Mouse (Mus musculus) megakaryocyte-erythroid progenitor cell, adult 5-6 weeks (primary cell): ENCODE results near the gene Spock2. TPM values are rescaled to one million over a fixed set of nuclear protein-coding genes. Genes with fewer than 3 reads are reported as not detected.
"Not testable (repeated sequence)": the region's sequence is repeated elsewhere in the genome, so short reads cannot be mapped to it uniquely, and the experiment has no call there.

ENCODE experiments used
- ATAC-seq: replicated peaks from 2 replicates; pipeline ENCODE4 v1.8.0; 2016; ENCODE audit warnings: mild to moderate bottlenecking, inconsistent platforms; ENCODE audit not compliant: severe bottlenecking, poor library complexity, low FRiP score, low TSS enrichment
- total RNA-seq, 2 experiments: library from RNA; stranded (forward) in 1 of 2; stranded (reverse) in 1 of 2; fragments of 200-1000, 215-1000 nt in 1 of 2; fragments of >200 nt in 1 of 2; fragmentation: Nextera tagmentation in 1 of 2; gene quantifications; 2 replicates each; pipeline ENCODE4 v1.2.3; 2014 to 2017

Gene Spock2
- total RNA-seq, 2 experiments from 2014 or later: 0.11 to 0.33 TPM

DNA sequence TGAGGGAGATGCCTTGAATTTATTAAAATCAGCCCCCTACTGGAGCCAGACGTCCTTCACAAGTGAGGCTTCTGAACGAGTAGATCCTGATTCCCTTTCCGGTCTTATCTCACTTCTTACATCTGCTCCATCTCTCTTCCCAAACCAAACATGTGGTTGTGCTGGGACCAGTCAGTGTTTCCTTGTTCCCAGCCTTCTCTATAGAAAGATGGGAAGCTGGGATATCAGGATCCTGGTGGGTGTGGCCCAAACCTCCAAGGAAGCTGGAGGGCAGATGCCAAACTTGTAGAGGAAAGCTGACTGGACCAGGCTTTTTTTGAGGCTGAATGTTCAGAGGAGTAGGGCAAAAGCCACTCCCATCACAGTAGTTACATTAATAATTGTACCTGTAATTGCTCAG, 68.5 kb downstream of the Spock2 start:
- ATAC-seq: no peak

DNA sequence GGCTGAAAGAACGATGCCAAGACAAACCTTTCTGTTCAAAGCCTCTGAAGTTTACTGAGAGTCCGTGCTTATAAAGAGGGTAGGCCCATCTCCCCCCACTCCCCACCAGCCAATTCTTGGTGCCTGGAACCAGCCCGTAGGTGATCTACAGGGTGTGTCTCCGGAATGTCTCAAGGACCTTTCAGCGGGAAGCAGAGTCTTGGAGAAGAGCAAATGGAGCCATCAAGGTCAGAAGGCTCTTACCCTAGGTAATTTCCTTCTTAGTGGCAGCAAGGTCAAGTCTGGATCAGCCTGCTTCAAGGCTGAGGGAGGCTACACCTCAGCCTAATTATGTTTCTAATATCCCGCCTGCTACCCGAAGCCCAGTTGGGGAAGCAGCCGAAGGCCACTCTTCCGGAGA, 69.3 kb downstream of the Spock2 start:
- not testable (repeated sequence) for ATAC-seq

Other genes starting within 250 kb of the Spock2 start
- gene Dnajb12, start 226.7 kb upstream of the Spock2 start, total RNA-seq (2014; fragmentation: Nextera tagmentation): 27.1 and 35.8 TPM in 2 replicates
- gene Dnajb12, start 226.7 kb upstream of the Spock2 start, total RNA-seq (2017): 15.1 and 27.7 TPM in 2 replicates
- 2.0 and 3.0 TPM in 2 replicates for gene Ddit4, start 154.4 kb upstream of the Spock2 start, total RNA-seq (2014; fragmentation: Nextera tagmentation)
- 2.0 and 4.4 TPM in 2 replicates for gene Ddit4, start 154.4 kb upstream of the Spock2 start, total RNA-seq (2017)
- 30.8 and 36.1 TPM in 2 replicates for gene Ascc1, start 103.4 kb upstream of the Spock2 start, total RNA-seq (2014; fragmentation: Nextera tagmentation)
- 34.3 and 34.7 TPM in 2 replicates for gene Ascc1, start 103.4 kb upstream of the Spock2 start, total RNA-seq (2017)
- 59.5 and 72.3 TPM in 2 replicates for gene Anapc16, start 103.1 kb upstream of the Spock2 start, total RNA-seq (2014; fragmentation: Nextera tagmentation)
- 42.1 and 43.2 TPM in 2 replicates for gene Anapc16, start 103.1 kb upstream of the Spock2 start, total RNA-seq (2017)
- 0.40 and 5.4 TPM in 2 replicates for gene Chst3, start 113.0 kb downstream of the Spock2 start, total RNA-seq (2014; fragmentation: Nextera tagmentation)
- gene Chst3, start 113.0 kb downstream of the Spock2 start, total RNA-seq (2017): 0.11 TPM in 1 of 2 replicates, not detected in the other
- gene Psap, start 171.4 kb downstream of the Spock2 start, total RNA-seq (2014; fragmentation: Nextera tagmentation): 82.8 and 89.3 TPM in 2 replicates
- gene Psap, start 171.4 kb downstream of the Spock2 start, total RNA-seq (2017): 84.3 and 86.1 TPM in 2 replicates
- gene Vsir, start 240.6 kb downstream of the Spock2 start, total RNA-seq (2014; fragmentation: Nextera tagmentation): 4.1 and 4.7 TPM in 2 replicates
- 3.3 and 4.7 TPM in 2 replicates for gene Vsir, start 240.6 kb downstream of the Spock2 start, total RNA-seq (2017)